Mouse (Mus musculus) embryonic facial prominence, embryonic 11.5 days (tissue): Measurements from ENCODE around the gene Tspan5. TPM values are rescaled to one million over a fixed set of nuclear protein-coding genes. Genes with fewer than 3 reads are reported as not detected.

Experiments
- ATAC-seq: fragments of 200-750 bp; cut with Nextera tagmentation; replicated peaks from 2 replicates; pipeline ENCODE4 v1.8.0; 2017; ENCODE audit warnings: low read depth; ENCODE audit not compliant: insufficient number of reproducible peaks, low FRiP score, low TSS enrichment
- DNase-seq: peaks from one replicate; pipeline ENCODE4 v3.0.0-alpha.2; 2015; ENCODE audit warnings: low spot score
- H3K27ac ChIP-seq: fragments of 300-500 bp; sonication (generic); replicated peaks from 2 replicates; pipeline ENCODE4 v1.5.1; 2014; ENCODE audit warnings: mild to moderate bottlenecking, low read depth, low read length, control low read depth
- H3K27me3 ChIP-seq: fragments of 300-500 bp; sonication (generic); 2 replicates; pipeline ENCODE4 v1.6.1; 2014; ENCODE audit warnings: mild to moderate bottlenecking, low read length, moderate library complexity, mixed read lengths; ENCODE audit not compliant: control insufficient read depth, insufficient read depth
- H3K36me3 ChIP-seq: fragments of 300-500 bp; sonication (generic); replicated peaks from 2 replicates; pipeline ENCODE4 v1.6.1; 2014; ENCODE audit warnings: low read depth, mild to moderate bottlenecking, low read length, moderate library complexity, mixed read lengths; ENCODE audit not compliant: control insufficient read depth, insufficient read depth
- H3K4me1 ChIP-seq: fragments of 300-500 bp; sonication (generic); 2 replicates; pipeline ENCODE4 v1.6.1; 2014; ENCODE audit warnings: low read length, mixed read lengths; ENCODE audit not compliant: control insufficient read depth, insufficient read depth
- H3K4me2 ChIP-seq: fragments of 300-500 bp; sonication (generic); 2 replicates; pipeline ENCODE4 v1.6.1; 2014; ENCODE audit warnings: low read depth, mild to moderate bottlenecking, control low read depth, low read length, moderate library complexity
- H3K4me3 ChIP-seq: fragments of 300-500 bp; sonication (generic); 2 replicates; pipeline ENCODE4 v1.5.1; 2014; ENCODE audit warnings: low read depth, low read length, control low read depth
- H3K9ac ChIP-seq: fragments of 300-500 bp; sonication (generic); replicated peaks from 2 replicates; pipeline ENCODE4 v1.6.1; 2014; ENCODE audit warnings: mild to moderate bottlenecking, control low read depth, low read length
- H3K9me3 ChIP-seq: fragments of 300-500 bp; sonication (generic); replicated peaks from 2 replicates; pipeline ENCODE4 v1.6.1; 2016; ENCODE audit warnings: mild to moderate bottlenecking, low read length, inconsistent platforms, mixed read lengths; ENCODE audit not compliant: control insufficient read depth
- WGBS: fragments of 180-500 bp; shearing (Covaris S2); extraction: QIAGEN DNeasy Blood & Tissue Kit; methylation state at CpG from one replicate; pipeline ENCODE4 v1.1.7; 2014; 5-methylcytosine and 5-hydroxymethylcytosine counted together
- polyA plus RNA-seq: library from polyadenylated mRNA; unstranded; fragments of >200 nt; fragmentation: Nextera tagmentation; extraction: Ambion mirVana; gene quantifications from 2 replicates; pipeline ENCODE4 v1.2.1, GENCODE M21; 2014

Gene Tspan5
- polyA plus RNA-seq, 1 experiment from 2014 or later: 34.4 TPM

GRCm38 (mm10) chr3:138859166-138859565, 117.2 kb downstream of the Tspan5 start:
- Histone ChIP-seq H3K9ac (no peak overlapping the region), H3K4me2 (no peak overlapping the region), H3K36me3 (no peaks in the 10 kb centered on the region), H3K9me3 (no peaks in the 10 kb centered on the region), H3K4me3 (no peak overlapping the region), H3K27ac (no peak overlapping the region), H3K27me3 (no peaks in the 10 kb centered on the region), H3K4me1 (peaks cover 13% of the 10 kb centered on the region)
- 77% methylated on average over 8 of the region's 8 CpGs for WGBS
- DNase-seq (no peak), ATAC-seq (0 out of 2 replicates have a peak, but pooled peaks have one; percentile 24)

DNA sequence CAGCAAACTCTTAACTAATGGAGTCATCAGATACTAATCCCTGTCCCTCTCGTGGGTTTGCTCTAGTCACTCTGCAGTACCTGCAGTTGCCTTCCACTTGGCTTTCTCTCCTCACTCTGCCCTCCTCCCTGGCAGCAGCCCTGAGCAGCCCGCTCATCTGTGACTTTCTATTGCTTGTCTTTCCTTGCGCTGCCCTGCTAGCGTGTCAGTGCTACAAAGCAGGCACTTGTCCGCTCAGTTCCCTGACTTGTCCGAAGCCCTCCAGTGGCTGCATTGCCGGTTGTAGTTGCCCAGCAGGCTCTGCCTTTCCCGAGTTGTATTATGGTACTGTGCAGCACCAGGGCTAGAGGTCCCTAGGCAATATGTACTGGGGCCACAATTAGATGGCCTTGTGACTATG, 117.7 kb downstream of the Tspan5 start:
- no peak overlapping the region for H3K27ac ChIP-seq
- WGBS: 46% methylated on average over 8 of the region's 8 CpGs
- H3K36me3 ChIP-seq: no peaks in the 10 kb centered on the region
- H3K4me1 ChIP-seq: peaks cover 13% of the 10 kb centered on the region
- H3K27me3 ChIP-seq: no peaks in the 10 kb centered on the region
- no peaks in the 10 kb centered on the region for H3K9me3 ChIP-seq
- no peak overlapping the region for H3K9ac ChIP-seq
- no peak overlapping the region for H3K4me2 ChIP-seq
- DNase-seq (no peak), ATAC-seq (no peak)
- H3K4me3 ChIP-seq: no peak overlapping the region

- Histone ChIP-seq H3K9ac (no peak overlapping the region), H3K4me1 (peaks cover 13% of the 10 kb centered on the region), H3K4me3 (no peak overlapping the region), H3K36me3 (no peaks in the 10 kb centered on the region), H3K4me2 (no peak overlapping the region), H3K27me3 (no peaks in the 10 kb centered on the region), H3K9me3 (no peaks in the 10 kb centered on the region), H3K27ac (no peak overlapping the region)
- WGBS: 81% methylated on average over 11 of the region's 11 CpGs
- no peak for ATAC-seq
- DNase-seq: no peak
These were observed 118.3 kb downstream of the Tspan5 start for GRCm38 (mm10) chr3:138860257-138860760.

GRCm38 (mm10) chr3:138861032-138861431, 119.0 kb downstream of the Tspan5 start:
- H3K4me1 ChIP-seq: peaks cover 13% of the 10 kb centered on the region
- H3K4me2 ChIP-seq: no peak overlapping the region
- no peaks in the 10 kb centered on the region for H3K27me3 ChIP-seq
- H3K36me3 ChIP-seq: no peaks in the 10 kb centered on the region
- ATAC-seq (no peak), DNase-seq (no peak)
- no peak overlapping the region for H3K9ac ChIP-seq
- 65% methylated on average over 9 of the region's 9 CpGs for whole genome bisulfite sequencing
- H3K9me3 ChIP-seq: no peaks in the 10 kb centered on the region
- no peak overlapping the region for H3K27ac ChIP-seq
- no peak overlapping the region for H3K4me3 ChIP-seq

GRCm38 (mm10) chr3:138861589-138861988, 119.6 kb downstream of the Tspan5 start:
- Histone ChIP-seq H3K9me3 (no peaks in the 10 kb centered on the region), H3K4me2 (no peak overlapping the region), H3K27ac (no peak overlapping the region), H3K4me3 (no peak overlapping the region), H3K9ac (no peak overlapping the region), H3K36me3 (no peaks in the 10 kb centered on the region), H3K27me3 (no peaks in the 10 kb centered on the region), H3K4me1 (peaks cover 13% of the 10 kb centered on the region)
- ATAC-seq (no peak), DNase-seq (no peak)
- WGBS: 71% methylated on average over 3 of the region's 3 CpGs

DNA sequence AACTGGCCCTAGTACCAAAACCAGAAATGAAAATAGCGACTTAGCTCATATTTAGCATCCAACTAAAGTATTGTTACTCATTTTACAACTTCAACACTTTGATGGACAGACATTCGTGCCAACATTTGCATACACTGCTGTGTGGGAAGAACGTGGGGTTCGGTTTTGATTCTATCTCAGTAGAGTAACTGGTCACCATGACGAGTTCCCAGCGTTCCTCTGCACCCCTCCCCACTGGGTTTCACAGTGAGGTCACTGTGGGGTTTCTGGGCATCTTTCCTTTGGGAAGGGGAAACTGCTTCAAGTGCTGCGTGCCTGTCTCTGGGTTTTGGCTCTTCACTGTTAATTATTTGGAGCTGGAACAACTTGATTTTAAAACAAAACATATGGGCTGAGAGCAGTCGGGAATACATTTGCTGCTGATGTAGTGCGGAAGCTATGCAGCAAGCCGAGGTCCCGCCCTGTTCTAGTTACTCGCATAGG, 122.2 kb downstream of the Tspan5 start:
- Histone ChIP-seq H3K27ac (no peak overlapping the region), H3K4me2 (no peak overlapping the region), H3K4me3 (no peak overlapping the region), H3K9ac (no peak overlapping the region), H3K4me1 (no peaks in the 10 kb centered on the region; the same call in 1 of the 2 replicates), H3K36me3 (no peaks in the 10 kb centered on the region), H3K9me3 (no peaks in the 10 kb centered on the region), H3K27me3 (no peaks in the 10 kb centered on the region)
- ATAC-seq: no peak
- 61% methylated on average over 12 of the region's 12 CpGs for WGBS
- DNase-seq: peak; percentile 65

- no peak overlapping the region for H3K27ac ChIP-seq
- no peaks in the 10 kb centered on the region; the same call in 1 of the 2 replicates for H3K4me1 ChIP-seq
- DNase-seq: no peak
- H3K4me2 ChIP-seq: no peak overlapping the region
- H3K9ac ChIP-seq: no peak overlapping the region
- H3K36me3 ChIP-seq: no peaks in the 10 kb centered on the region
- no peak for ATAC-seq
- no peak overlapping the region for H3K4me3 ChIP-seq
- 85% methylated on average over 5 of the region's 5 CpGs for WGBS
- no peaks in the 10 kb centered on the region for H3K27me3 ChIP-seq
- no peaks in the 10 kb centered on the region for H3K9me3 ChIP-seq
These were observed 123.3 kb downstream of the Tspan5 start for GRCm38 (mm10) chr3:138865271-138865670.

- no peak for DNase-seq
These were observed 125.3 kb downstream of the Tspan5 start for GRCm38 (mm10) chr3:138867149-138867848.

More at GRCm38 (mm10) chr3:138867149-138867848, 125.3 kb downstream of the Tspan5 start:
- Histone ChIP-seq H3K27me3 (no peaks in the 10 kb centered on the region), H3K4me1 (no peaks in the 10 kb centered on the region; the same call in 1 of the 2 replicates), H3K36me3 (no peaks in the 10 kb centered on the region), H3K9ac (no peak overlapping the region), H3K27ac (no peak overlapping the region), H3K4me3 (no peak overlapping the region), H3K4me2 (no peak overlapping the region), H3K9me3 (no peaks in the 10 kb centered on the region)
- no peak for ATAC-seq
- WGBS: 68% methylated on average over 16 of the region's 16 CpGs
